Mouse (Mus musculus): ENCODE results near the gene Rsph9.

Rsph9 gene

GRCm38 (mm10) chr17:46143578-46144423 lies at the start of gene Rsph9:
Gene Rsph9 (minus strand): TSS chr17:46144216.
- DNase-seq = no peak

- DNase-seq = no peak
Measured at GRCm38 (mm10) chr17:46188829-46189228, 44.8 kb upstream of the Rsph9 start.

- no peak for DNase-seq
Measured at GRCm38 (mm10) chr17:46182273-46182672, 38.3 kb upstream of the Rsph9 start.

- DNase-seq = peak; percentile 32
Measured at GRCm38 (mm10) chr17:46170538-46170937, 26.5 kb upstream of the Rsph9 start.

- DNase-seq = no peak
Measured at GRCm38 (mm10) chr17:46168768-46169167, 24.8 kb upstream of the Rsph9 start.

- DNase-seq = peak; percentile 28
Measured at GRCm38 (mm10) chr17:46168318-46168717, 24.3 kb upstream of the Rsph9 start.

- DNase-seq = peak; percentile 28
Measured at GRCm38 (mm10) chr17:46167014-46167413, 23.0 kb upstream of the Rsph9 start.

- DNase-seq = no peak
Measured at GRCm38 (mm10) chr17:46166270-46166669, 22.3 kb upstream of the Rsph9 start.

- no peak for DNase-seq
Measured at GRCm38 (mm10) chr17:46165460-46165859, 21.4 kb upstream of the Rsph9 start.

- DNase-seq = no peak
Measured at GRCm38 (mm10) chr17:46164791-46165190, 20.8 kb upstream of the Rsph9 start.

GRCm38 (mm10) chr17:46164301-46164700 lies 20.3 kb upstream of the Rsph9 start:
- peak; percentile 25 for DNase-seq

- DNase-seq = peak; percentile 60
Measured at GRCm38 (mm10) chr17:46162951-46163421, 19.0 kb upstream of the Rsph9 start.

- peak; percentile 53 for DNase-seq
Measured at GRCm38 (mm10) chr17:46162551-46162950, 18.5 kb upstream of the Rsph9 start.

GRCm38 (mm10) chr17:46161710-46162109 lies 17.7 kb upstream of the Rsph9 start:
- no peak for DNase-seq

GRCm38 (mm10) chr17:46161179-46161578 lies 17.2 kb upstream of the Rsph9 start:
- no peak for DNase-seq

GRCm38 (mm10) chr17:46160686-46161085 lies 16.7 kb upstream of the Rsph9 start, which contains the start of gene Gtpbp2:
Gene Gtpbp2 (plus strand): TSS chr17:46161032.
- DNase-seq = peak; percentile 100

- peak; percentile 90 for DNase-seq
Measured at GRCm38 (mm10) chr17:46160090-46160662, 16.2 kb upstream of the Rsph9 start.

- DNase-seq = peak; percentile 57
Measured at GRCm38 (mm10) chr17:46159236-46159635, 15.2 kb upstream of the Rsph9 start.

GRCm38 (mm10) chr17:46157131-46157530 lies 13.1 kb upstream of the Rsph9 start:
- peak; percentile 26 for DNase-seq

- DNase-seq = no peak
Measured at GRCm38 (mm10) chr17:46156680-46157079, 12.7 kb upstream of the Rsph9 start.

- no peak for DNase-seq
Measured at GRCm38 (mm10) chr17:46154336-46154735, 10.3 kb upstream of the Rsph9 start.

- peak; percentile 87 for DNase-seq
Measured at GRCm38 (mm10) chr17:46152847-46153782, 9.1 kb upstream of the Rsph9 start, which contains the start of gene Mad2l1bp. Gene Mad2l1bp (minus strand): TSS chr17:46153553.

- DNase-seq = no peak
Measured at GRCm38 (mm10) chr17:46139872-46140271, 4.1 kb downstream of the Rsph9 start.

Measured in cerebellum, adult 9-10 months (tissue).